Mouse (Mus musculus): ENCODE data around the gene Zfp654. TPM values are rescaled to one million over a fixed set of nuclear protein-coding genes. Genes with fewer than 3 reads are reported as not detected.

Zfp654 gene
- polyA plus RNA-seq, 1 experiment from 2014 or later, result 8.0 TPM

GRCm38 (mm10) chr16:64841481-64842373 lies 9.7 kb downstream of the Zfp654 start:
- no peak overlapping the region for H3K9ac ChIP-seq
- no peak for TF ChIP-seq CTCF (IDR thresholded peaks at IDR 0.05; ENCODE audit: low read depth)
- no peak for ATAC-seq (ENCODE audit: insufficient read depth)
- no peaks in the 10 kb centered on the region for H3K36me3 ChIP-seq (ENCODE audit: insufficient read depth)
- no peaks in the 10 kb centered on the region for H3K9me3 ChIP-seq (ENCODE audit: low read depth, low read length)
- DNase-seq, result no peak
- H3K27ac ChIP-seq (ENCODE audit: low read depth), result no peak overlapping the region
- no peaks in the 10 kb centered on the region for H3K27me3 ChIP-seq (ENCODE audit: insufficient read depth, low read length)
- no peaks in the 10 kb centered on the region for H3K4me1 ChIP-seq (ENCODE audit: insufficient read depth)
- 82% methylated on average over 5 of the region's 5 CpGs for WGBS
- no peak overlapping the region for H3K4me2 ChIP-seq
- H3K4me3 ChIP-seq (ENCODE audit: low read depth, low read length), result no peak overlapping the region

DNA sequence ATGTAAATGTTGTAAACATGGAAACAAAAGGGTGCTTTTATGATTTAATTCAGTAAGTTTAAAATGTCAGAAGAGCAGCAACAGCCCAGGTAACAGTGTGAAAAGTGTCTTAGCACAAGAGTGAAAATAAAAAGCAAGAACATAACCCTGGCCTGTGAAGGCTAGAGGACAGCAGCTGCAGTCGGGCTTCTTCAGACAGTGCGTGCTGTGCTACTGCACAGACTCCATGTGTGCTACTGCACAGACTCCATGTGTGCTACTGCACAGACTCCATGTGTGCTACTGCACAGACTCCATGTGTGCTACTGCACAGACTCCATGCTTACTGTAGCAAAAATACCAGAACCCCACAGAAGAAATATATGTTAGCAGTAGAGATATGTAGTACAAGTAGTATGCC lies 14.7 kb downstream of the Zfp654 start:
- no peak for ATAC-seq (ENCODE audit: insufficient read depth)
- Histone ChIP-seq H3K27ac (ENCODE audit: low read depth) (no peak overlapping the region), H3K4me3 (ENCODE audit: low read depth, low read length) (no peak overlapping the region), H3K4me2 (no peak overlapping the region), H3K9ac (no peak overlapping the region), H3K9me3 (ENCODE audit: low read depth, low read length) (no peaks in the 10 kb centered on the region), H3K27me3 (ENCODE audit: insufficient read depth, low read length) (no peaks in the 10 kb centered on the region), H3K4me1 (ENCODE audit: insufficient read depth) (no peaks in the 10 kb centered on the region), H3K36me3 (ENCODE audit: insufficient read depth) (no peaks in the 10 kb centered on the region)
- no peak for TF ChIP-seq CTCF (IDR thresholded peaks at IDR 0.05; ENCODE audit: low read depth)
- WGBS, result 87% methylated on average over 2 of the region's 2 CpGs
- DNase-seq, result no peak

DNA sequence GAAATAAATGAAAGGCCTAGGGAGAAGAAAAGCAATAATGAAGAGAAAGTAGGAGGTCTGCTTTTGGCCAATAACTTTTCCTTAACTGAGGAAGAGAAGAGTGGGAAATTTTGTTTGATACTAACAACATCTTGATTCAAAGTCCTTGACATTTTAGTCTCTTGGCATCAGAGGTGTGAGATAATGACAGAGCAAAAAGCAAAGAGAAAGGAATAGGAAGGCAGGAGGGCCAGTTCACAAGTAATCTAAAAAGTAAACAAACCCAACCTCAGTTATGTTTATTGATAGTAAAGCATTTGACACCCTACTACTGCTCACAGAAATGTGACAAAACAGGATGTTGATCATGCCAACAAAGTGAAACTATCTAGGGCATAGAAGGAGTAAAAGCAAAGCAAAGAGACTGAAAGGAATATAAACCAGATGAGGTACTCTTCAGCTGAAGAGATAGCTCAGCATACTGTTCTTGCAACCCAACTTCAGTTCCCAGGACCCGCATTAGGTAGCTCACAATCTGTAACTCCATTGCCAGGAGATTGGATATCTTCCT lies 15.4 kb downstream of the Zfp654 start:
- H3K9me3 ChIP-seq (ENCODE audit: low read depth, low read length), result no peaks in the 10 kb centered on the region
- H3K27ac ChIP-seq (ENCODE audit: low read depth), result no peak overlapping the region
- H3K27me3 ChIP-seq (ENCODE audit: insufficient read depth, low read length), result no peaks in the 10 kb centered on the region
- ATAC-seq (ENCODE audit: insufficient read depth) (no peak), DNase-seq (no peak)
- WGBS, result 67% methylated on average over 1 of the region's 1 CpGs
- H3K4me2 ChIP-seq, result no peak overlapping the region
- no peaks in the 10 kb centered on the region for H3K36me3 ChIP-seq (ENCODE audit: insufficient read depth)
- no peak overlapping the region for H3K9ac ChIP-seq
- no peak overlapping the region for H3K4me3 ChIP-seq (ENCODE audit: low read depth, low read length)
- no peaks in the 10 kb centered on the region for H3K4me1 ChIP-seq (ENCODE audit: insufficient read depth)
- no peak for TF ChIP-seq CTCF (IDR thresholded peaks at IDR 0.05; ENCODE audit: low read depth)

- Histone ChIP-seq H3K36me3 (ENCODE audit: insufficient read depth) (0 out of 2 replicates have a peak, but pooled peaks cover 3% of the 10 kb centered on the region), H3K4me2 (no peak overlapping the region), H3K27ac (ENCODE audit: low read depth) (no peak overlapping the region), H3K9me3 (ENCODE audit: low read depth, low read length) (no peaks in the 10 kb centered on the region), H3K4me1 (ENCODE audit: insufficient read depth) (no peaks in the 10 kb centered on the region), H3K27me3 (ENCODE audit: insufficient read depth, low read length) (no peaks in the 10 kb centered on the region), H3K9ac (no peak overlapping the region), H3K4me3 (ENCODE audit: low read depth, low read length) (no peak overlapping the region)
- DNase-seq (no peak), ATAC-seq (ENCODE audit: insufficient read depth) (no peak)
- 75% methylated on average over 15 of the region's 15 CpGs for WGBS
- no peak for TF ChIP-seq CTCF (IDR thresholded peaks at IDR 0.05; ENCODE audit: low read depth)
These were observed 21.2 kb downstream of the Zfp654 start for GRCm38 (mm10) chr16:64830291-64830690.

- DNase-seq (no peak), ATAC-seq (ENCODE audit: insufficient read depth) (no peak)
- no peak overlapping the region for H3K4me3 ChIP-seq (ENCODE audit: low read depth, low read length)
- 93% methylated on average over 1 of the region's 1 CpGs for WGBS
- H3K27ac ChIP-seq (ENCODE audit: low read depth), result no peak overlapping the region
- H3K9me3 ChIP-seq (ENCODE audit: low read depth, low read length), result no peaks in the 10 kb centered on the region
- H3K9ac ChIP-seq, result no peak overlapping the region
- H3K4me2 ChIP-seq, result no peak overlapping the region
- H3K4me1 ChIP-seq (ENCODE audit: insufficient read depth), result no peaks in the 10 kb centered on the region
- H3K36me3 ChIP-seq (ENCODE audit: insufficient read depth), result no peaks in the 10 kb centered on the region
- TF ChIP-seq CTCF (IDR thresholded peaks at IDR 0.05; ENCODE audit: low read depth), result no peak
- no peaks in the 10 kb centered on the region for H3K27me3 ChIP-seq (ENCODE audit: insufficient read depth, low read length)
These were observed 27.0 kb downstream of the Zfp654 start for GRCm38 (mm10) chr16:64824474-64824873.

GRCm38 (mm10) chr16:64823890-64824289 lies 27.6 kb downstream of the Zfp654 start:
- Histone ChIP-seq H3K27me3 (ENCODE audit: insufficient read depth, low read length) (no peaks in the 10 kb centered on the region), H3K4me1 (ENCODE audit: insufficient read depth) (no peaks in the 10 kb centered on the region), H3K4me2 (no peak overlapping the region), H3K4me3 (ENCODE audit: low read depth, low read length) (no peak overlapping the region), H3K27ac (ENCODE audit: low read depth) (no peak overlapping the region), H3K9me3 (ENCODE audit: low read depth, low read length) (no peaks in the 10 kb centered on the region), H3K36me3 (ENCODE audit: insufficient read depth) (no peaks in the 10 kb centered on the region), H3K9ac (no peak overlapping the region)
- DNase-seq (no peak), ATAC-seq (ENCODE audit: insufficient read depth) (no peak)
- TF ChIP-seq CTCF (IDR thresholded peaks at IDR 0.05; ENCODE audit: low read depth), result no peak
- 77% methylated on average over 1 of the region's 1 CpGs for WGBS

DNA sequence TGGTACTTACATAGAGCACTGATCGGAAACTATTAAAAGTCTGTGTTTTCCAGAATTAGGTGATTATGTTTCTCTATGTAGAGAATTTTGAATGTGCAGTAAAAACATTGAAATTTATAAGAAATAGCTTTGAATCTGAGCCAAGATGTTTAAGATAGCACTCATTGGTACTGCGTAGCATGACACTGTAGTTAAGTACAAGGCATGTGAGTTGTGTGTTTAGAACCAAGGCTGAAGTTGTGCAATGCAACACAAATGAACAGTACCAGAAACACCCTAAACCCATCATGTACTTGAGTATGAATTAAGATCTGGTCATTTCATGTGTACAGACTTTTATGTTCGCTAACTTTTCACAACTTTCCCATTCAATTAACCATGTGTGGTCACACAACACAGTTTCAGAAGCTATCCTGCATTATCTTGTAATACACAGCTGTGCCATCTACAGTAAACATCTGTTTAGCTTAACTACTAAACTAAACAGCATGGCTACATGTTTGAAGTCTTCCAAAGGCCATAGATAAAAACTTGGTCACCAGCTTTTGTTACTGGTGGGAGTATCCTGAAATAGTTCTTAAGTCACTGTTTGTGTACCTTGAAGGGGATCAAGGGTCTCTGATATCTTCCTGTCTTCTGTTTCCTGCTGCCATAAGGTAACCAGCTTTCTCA lies 34.2 kb downstream of the Zfp654 start:
- no peak overlapping the region for H3K4me3 ChIP-seq (ENCODE audit: low read depth, low read length)
- H3K27me3 ChIP-seq (ENCODE audit: insufficient read depth, low read length), result no peaks in the 10 kb centered on the region
- H3K9me3 ChIP-seq (ENCODE audit: low read depth, low read length), result no peaks in the 10 kb centered on the region
- WGBS, result 91% methylated on average over 3 of the region's 3 CpGs
- DNase-seq (no peak), ATAC-seq (ENCODE audit: insufficient read depth) (no peak)
- H3K4me1 ChIP-seq (ENCODE audit: insufficient read depth), result no peaks in the 10 kb centered on the region
- H3K9ac ChIP-seq, result no peak overlapping the region
- no peak overlapping the region for H3K4me2 ChIP-seq
- TF ChIP-seq CTCF (IDR thresholded peaks at IDR 0.05; ENCODE audit: low read depth), result no peak
- H3K27ac ChIP-seq (ENCODE audit: low read depth), result no peak overlapping the region
- peaks cover 16% of the 10 kb centered on the region for H3K36me3 ChIP-seq (ENCODE audit: insufficient read depth)
